ENCODE assay signal across 8 mouse cellular contexts in the genomic region with DNA sequence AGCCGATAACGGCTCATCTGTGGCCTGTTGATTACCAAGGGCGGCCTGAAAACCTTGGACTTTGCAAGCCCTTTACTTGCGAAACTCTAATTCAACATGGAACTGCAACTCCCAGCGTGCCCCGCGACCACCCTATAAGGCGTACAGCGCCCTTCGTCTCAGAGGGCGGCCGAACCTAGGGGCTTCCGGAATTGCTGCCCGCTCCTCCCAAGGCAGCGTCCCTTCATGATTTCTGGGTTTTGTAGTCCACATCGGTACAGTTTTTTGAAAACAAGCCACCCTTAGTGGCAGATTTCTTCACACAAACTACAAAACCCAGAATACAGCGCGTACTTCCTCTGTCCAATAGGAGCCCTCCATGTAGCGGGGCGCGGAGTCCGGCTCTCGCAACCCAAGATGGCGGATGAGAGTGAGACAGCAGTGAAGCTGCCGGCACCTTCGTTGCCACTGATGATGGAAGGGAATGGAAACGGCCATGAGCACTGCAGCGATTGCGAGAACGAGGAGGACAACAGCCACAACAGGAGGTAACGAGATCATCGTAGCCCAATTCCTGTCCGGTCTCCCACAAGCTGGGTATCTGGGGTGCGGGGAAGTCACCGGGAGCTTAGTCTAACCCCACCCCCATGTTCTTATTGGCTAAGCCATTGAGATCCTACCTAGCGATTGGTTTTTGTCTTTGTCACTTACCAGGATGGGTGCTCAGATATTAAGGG. TPM values are rescaled to one million over a fixed set of nuclear protein-coding genes. Genes with fewer than 3 reads are reported as not detected.
A peak's percentile ranks its signal among the peaks of the same experiment; 100 is the strongest.
DNase-seq lines count a peak whose midpoint lies in the region; ATAC-seq and TF ChIP-seq lines count a peak whose summit lies in the region.

Nmt1 (plus strand) TSS at position 15 of the 716 bp plus-strand sequence.
Dcakd (minus strand) TSS at position 158 of the 716 bp plus-strand sequence.

- TF ChIP-seq POLR2A in MEL (IDR thresholded peaks at IDR 0.05; ENCODE audit: control insufficient read depth in 1 of 2, insufficient read depth in 1 of 2, low read depth in 1 of 2, low read length in 2 of 2, poor library complexity in 1 of 2) = peak; percentile 80 to 95
- peak; percentile 90; the same call in 1 of the 2 replicates for TF ChIP-seq POLR2A in cerebellum, adult 2 months (IDR thresholded peaks at IDR 0.05; ENCODE audit: borderline replicate concordance, insufficient read depth, low read length)

- ATAC-seq in forebrain, postnatal 0 days = peak; percentile 98
- peak; percentile 99 for ATAC-seq in lung, embryonic 15.5 days (ENCODE audit: borderline replicate concordance, extremely low read depth, low FRiP score, low TSS enrichment)

- no peak; a peak in 1 of 4 replicates for TF ChIP-seq EP300 in MEL (IDR thresholded peaks at IDR 0.05; ENCODE audit: low read depth in 1 of 2, low read length in 2 of 2)

- no peaks in the 10 kb centered on the region for H3K9me3 ChIP-seq in MEL (replicated peaks; ENCODE audit: insufficient read depth, low read length)
- no peaks in the 10 kb centered on the region for H3K9me3 ChIP-seq in forebrain, postnatal 0 days (ENCODE audit: low read length)
- H3K9me3 ChIP-seq in lung, embryonic 15.5 days = no peaks in the 10 kb centered on the region

- peaks cover 0 to 31% of the 10 kb centered on the region in 2 experiments; a peak in 3 of 4 replicates for H3K36me3 ChIP-seq in MEL (ENCODE audit: control insufficient read depth in 1 of 2, insufficient read depth in 2 of 2, low read length in 2 of 2)
- H3K36me3 ChIP-seq in forebrain, postnatal 0 days (ENCODE audit: insufficient read depth) = no peaks in the 10 kb centered on the region
- H3K36me3 ChIP-seq in lung, embryonic 15.5 days = peaks cover 6% of the 10 kb centered on the region; the same call in 1 of the 2 replicates

- peak within 1 kb of the TSS; percentile 77 to 88 for H3K4me3 ChIP-seq in MEL (ENCODE audit: control insufficient read depth in 1 of 2, insufficient read depth in 1 of 2, low read depth in 2 of 2, low read length in 2 of 2)
- peak within 1 kb of the TSS; percentile 93 for H3K4me3 ChIP-seq in cerebellum, adult 2 months (replicated peaks; ENCODE audit: insufficient read depth, low read depth, low read length)
- peak within 1 kb of the TSS; percentile 51 for H3K4me3 ChIP-seq in forebrain, postnatal 0 days (ENCODE audit: low read depth, low read length)
- H3K4me3 ChIP-seq in lung, embryonic 15.5 days = peak within 1 kb of the TSS; percentile 94

- peak within 1 kb of the TSS; percentile 71 for H3K4me2 ChIP-seq in forebrain, postnatal 0 days (ENCODE audit: low read depth)
- H3K4me2 ChIP-seq in lung, embryonic 15.5 days = peak within 1 kb of the TSS; percentile 65

- peak within 1 kb of the TSS; percentile 89 for H3K27ac ChIP-seq in MEL (ENCODE audit: control insufficient read depth, low read depth, low read length)
- H3K27ac ChIP-seq in cerebellum, adult 2 months (ENCODE audit: insufficient read depth, low read length) = peak within 1 kb of the TSS; percentile 85
- peak within 1 kb of the TSS; percentile 76 for H3K27ac ChIP-seq in forebrain, postnatal 0 days (ENCODE audit: low read depth, low read length)
- H3K27ac ChIP-seq in lung, embryonic 15.5 days = peak within 1 kb of the TSS; percentile 70

- DNase-seq in MEL (ENCODE audit: low read depth, low spot score) = peak; percentile 99
- DNase-seq in cerebellum, adult 2 months = peak; percentile 96 to 98
- DNase-seq in forebrain, postnatal 0 days = peak; percentile 99
- DNase-seq in heart, postnatal 4 days = peak; percentile 92
- peak; percentile 96 to 97 for DNase-seq in layer of hippocampus, adult 8-10 months (ENCODE audit: low spot score in 2 of 2)
- DNase-seq in ovary, adult 18-20 months (ENCODE audit: low spot score) = peak; percentile 95
- DNase-seq in thymus, postnatal 0 days (ENCODE audit: low spot score) = peak; percentile 97

- H3K9ac ChIP-seq in MEL (ENCODE audit: control insufficient read depth, low read depth, low read length, poor library complexity, severe bottlenecking) = peak within 1 kb of the TSS; percentile 90
- peak within 1 kb of the TSS; percentile 60 for H3K9ac ChIP-seq in forebrain, postnatal 0 days
- peak within 1 kb of the TSS; percentile 77 for H3K9ac ChIP-seq in lung, embryonic 15.5 days

- TF ChIP-seq RAD21 in MEL (IDR thresholded peaks at IDR 0.05; ENCODE audit: low read depth, low read length) = no peak

- peaks cover 0 to 14% of the 10 kb centered on the region in 2 experiments; a peak in 2 of 4 replicates for H3K4me1 ChIP-seq in MEL (ENCODE audit: control insufficient read depth in 1 of 2, insufficient read depth in 2 of 2, low read length in 2 of 2)
- peaks cover 8% of the 10 kb centered on the region; the same call in 1 of the 2 replicates for H3K4me1 ChIP-seq in cerebellum, adult 2 months (ENCODE audit: control insufficient read depth, insufficient read depth, low read length)
- H3K4me1 ChIP-seq in forebrain, postnatal 0 days (ENCODE audit: insufficient read depth) = peaks cover 16% of the 10 kb centered on the region
- peaks cover 34% of the 10 kb centered on the region for H3K4me1 ChIP-seq in lung, embryonic 15.5 days

- peaks cover 55% of the 10 kb centered on the region for H3K79me2 ChIP-seq in MEL (ENCODE audit: control insufficient read depth, insufficient read depth, low read length, poor library complexity)

- no peaks in the 10 kb centered on the region for H3K27me3 ChIP-seq in MEL (ENCODE audit: control insufficient read depth in 1 of 2, insufficient read depth in 2 of 2, low read length in 2 of 2)
- H3K27me3 ChIP-seq in cerebellum, adult 2 months (ENCODE audit: control insufficient read depth, insufficient read depth, low read length) = no peaks in the 10 kb centered on the region
- no peaks in the 10 kb centered on the region for H3K27me3 ChIP-seq in forebrain, postnatal 0 days (ENCODE audit: insufficient read depth, low read length)
- no peaks in the 10 kb centered on the region for H3K27me3 ChIP-seq in lung, embryonic 15.5 days

- no peak for TF ChIP-seq CTCF in MEL (IDR thresholded peaks at IDR 0.05 in 2 of 3, conservative IDR thresholded peaks at IDR 0.05 in 1 of 3; ENCODE audit: control insufficient read depth in 1 of 3, insufficient read depth in 1 of 3, low read depth in 2 of 3, low read length in 3 of 3, poor library complexity in 1 of 3, severe bottlenecking in 1 of 3)
- no peak for TF ChIP-seq CTCF in cerebellum, adult 2 months (IDR thresholded peaks at IDR 0.05; ENCODE audit: borderline replicate concordance, insufficient read depth, low read depth, low read length)
- no peak for TF ChIP-seq CTCF in forebrain, postnatal 0 days (IDR thresholded peaks at IDR 0.05; ENCODE audit: low read depth)

- WGBS in cerebellum, adult 2 months = under 1% methylated on average over 36 of the region's 36 CpGs
- under 1% methylated on average over 36 of the region's 36 CpGs for WGBS in forebrain, postnatal 0 days
- WGBS in lung, embryonic 15.5 days = under 1% methylated on average over 36 of the region's 36 CpGs

TF ChIP-seq in MEL, 35 proteins besides CTCF, POLR2A, EP300 and RAD21 (continues in another document):
- no peak for TF ChIP-seq MEF2A (IDR thresholded peaks at IDR 0.05; ENCODE audit: extremely low read depth, insufficient replicate concordance, low read depth, low read length, poor library complexity, severe bottlenecking)
- peak; percentile 81; the same call in 1 of the 2 replicates for TF ChIP-seq MAZ (IDR thresholded peaks at IDR 0.05; ENCODE audit: low read depth, low read length)
- TF ChIP-seq CHD1 (IDR thresholded peaks at IDR 0.05; ENCODE audit: low read depth, low read length) = no peak
- peak; percentile 69; the same call in 1 of the 2 replicates for TF ChIP-seq MXI1 (IDR thresholded peaks at IDR 0.05; ENCODE audit: low read depth, low read length)
- peak; percentile 46; the same call in 1 of the 2 replicates for TF ChIP-seq NRF1 (IDR thresholded peaks at IDR 0.05; ENCODE audit: insufficient read depth, low read depth, low read length, poor library complexity, severe bottlenecking)
- peak; percentile 99 for TF ChIP-seq ELF1 (IDR thresholded peaks at IDR 0.05; ENCODE audit: low read depth, low read length)
- no peak for TF ChIP-seq GABPA (IDR thresholded peaks at IDR 0.05; ENCODE audit: low read depth, low read length)
- TF ChIP-seq USF2 (IDR thresholded peaks at IDR 0.05; ENCODE audit: borderline replicate concordance in 1 of 2, insufficient read depth in 1 of 2, low read depth in 1 of 2, low read length in 2 of 2) = no peak
- TF ChIP-seq KAT2A (conservative IDR thresholded peaks at IDR 0.05; ENCODE audit: low read depth, low read length) = peak; percentile 100
- peak; percentile 92; the same call in 1 of the 2 replicates for TF ChIP-seq MYB (IDR thresholded peaks at IDR 0.05; ENCODE audit: low read depth, low read length)
- TF ChIP-seq POLR2AphosphoS2 (IDR thresholded peaks at IDR 0.05; ENCODE audit: low read length) = peak; percentile 75; the same call in 1 of the 2 replicates
- TF ChIP-seq SMC3 (IDR thresholded peaks at IDR 0.05; ENCODE audit: low read depth, low read length) = no peak

RNA-seq across cellular contexts. Expression of gene Nmt1, which starts in this region (rescaled TPM):
- 70.5 and 85.1 TPM in 2 replicates for total RNA-seq in MEL (2012; rRNA removed)
- 100 to 1,000 TPM in 1 of 2 experiments, 10 to 100 TPM in 1; 29.8 to 147 TPM for polyA plus RNA-seq in MEL (2012; ENCODE audit: insufficient read depth in 1 of 2, insufficient read length in 2 of 2, low read depth in 1 of 2, low replicate concordance in 2 of 2, missing spikeins in 1 of 2)
- 58.8 and 63.2 TPM in 2 replicates for polyA plus RNA-seq in cerebellum, adult 2 months (2012; rRNA removed)
- total RNA-seq in forebrain, postnatal 0 days (2014; rRNA removed) = 63.2 and 64.1 TPM in 2 replicates
- 35.0 and 36.7 TPM in 2 replicates for polyA plus RNA-seq in forebrain, postnatal 0 days (2015; fragmentation: Nextera tagmentation; extraction: Ambion mirVana)
- total RNA-seq in heart, postnatal 4 days (2021) = 10 to 100 TPM; 57.6 to 62.7 TPM
- total RNA-seq in layer of hippocampus, adult 8-10 months (2022) = 100 to 1,000 TPM; 152 to 165 (median 160) TPM
- 56.8 and 59.9 TPM in 2 replicates for polyA plus RNA-seq in lung, embryonic 15.5 days (2015; fragmentation: Nextera tagmentation; extraction: Ambion mirVana)
- 81.6 and 85.6 TPM in 2 replicates for polyA plus RNA-seq in thymus, postnatal 0 days (2015; fragmentation: Nextera tagmentation; extraction: Ambion mirVana)

RNA-seq across cellular contexts. Expression of gene Dcakd, which starts in this region (rescaled TPM):
- total RNA-seq in MEL (2012; rRNA removed) = 15.6 and 16.2 TPM in 2 replicates
- polyA plus RNA-seq in MEL (2012; ENCODE audit: insufficient read depth in 1 of 2, insufficient read length in 2 of 2, low read depth in 1 of 2, low replicate concordance in 2 of 2, missing spikeins in 1 of 2) = 100 to 1,000 TPM in 1 of 2 experiments, 10 to 100 TPM in 1; 82.3 to 112 TPM
- 58.3 and 63.6 TPM in 2 replicates for polyA plus RNA-seq in cerebellum, adult 2 months (2012; rRNA removed)
- total RNA-seq in forebrain, postnatal 0 days (2014; rRNA removed) = 136 and 148 TPM in 2 replicates
- polyA plus RNA-seq in forebrain, postnatal 0 days (2015; fragmentation: Nextera tagmentation; extraction: Ambion mirVana) = 173 and 191 TPM in 2 replicates
- 10 to 100 TPM; 76.4 to 77.9 TPM for total RNA-seq in heart, postnatal 4 days (2021)
- total RNA-seq in layer of hippocampus, adult 8-10 months (2022) = 10 to 100 TPM; 55.2 to 71.2 (median 63.6) TPM
- 147 and 150 TPM in 2 replicates for polyA plus RNA-seq in lung, embryonic 15.5 days (2015; fragmentation: Nextera tagmentation; extraction: Ambion mirVana)
- polyA plus RNA-seq in thymus, postnatal 0 days (2015; fragmentation: Nextera tagmentation; extraction: Ambion mirVana) = 31.3 and 39.8 TPM in 2 replicates

Comparison
In these comparisons a context has a peak if more than half of its experiments do, and no peak if none do; other contexts are left out.
1. Peak in every context shown above with its lines: DNase-seq, ATAC-seq, H3K4me3 ChIP-seq and H3K27ac ChIP-seq.